Mouse (Mus musculus): Measurements from ENCODE around the gene Olfr173.

Olfr173 gene

GRCm38 (mm10) chr16:58800168-58800567 lies at the start of gene Olfr173:
TSS of gene Olfr173 (minus strand) at chr16:58800268.
- DNase-seq (ENCODE audit: low spot score): no peak

GRCm38 (mm10) chr16:58826732-58827319 lies 26.8 kb upstream of the Olfr173 start, which contains the start of gene Olfr175-ps1:
TSS of gene Olfr175-ps1 (minus strand) at chr16:58826782.
- no peak for DNase-seq (ENCODE audit: low spot score)

GRCm38 (mm10) chr16:58763076-58763475 lies 37.0 kb downstream of the Olfr173 start, which contains the start of gene Olfr172:
TSS of gene Olfr172 (minus strand) at chr16:58763176.
- DNase-seq (ENCODE audit: low spot score): no peak

- DNase-seq (ENCODE audit: low spot score): no peak
These were observed 43.9 kb downstream of the Olfr173 start for GRCm38 (mm10) chr16:58756191-58756590.

GRCm38 (mm10) chr16:58751314-58751713 lies 48.8 kb downstream of the Olfr173 start:
- DNase-seq (ENCODE audit: low spot score): no peak

- DNase-seq (ENCODE audit: low spot score): no peak
These were observed 53.4 kb downstream of the Olfr173 start for GRCm38 (mm10) chr16:58746715-58747114.

All from lung, postnatal 25 days (tissue).